Mouse (Mus musculus) Patski (cell line): ENCODE measurements at regions not wholly inside any gene's neighbourhood (a gene's known extent, or its start where the extent isn't known, plus 50 kb on each side); places are given as distances from the start of the nearest gene placed in this dataset.
A peak's percentile ranks its signal among the peaks of the same experiment; 100 is the strongest.

Experiments used
- ATAC-seq: fragments of 100-300 bp; one replicate; pipeline ENCODE4 v1.8.0; 2021
- CTCF ChIA-PET: fragments of 350-600 bp; sonication (Branson Sonifier 250); formaldehyde crosslinking; loops from one replicate; lab custom pipeline; 2022; ENCODE audit warnings: inconsistent platforms; lab: Charles Lee
- POLR2A ChIA-PET: fragments of 350-600 bp; sonication (Branson Sonifier 250); formaldehyde crosslinking; loops from one replicate; lab custom pipeline; 2022; ENCODE audit warnings: antibody characterized with exemption, inconsistent platforms; lab: Charles Lee
- DNase-seq: peaks from one replicate; pipeline ENCODE4 v3.0.0-alpha.2; 2011; ENCODE audit warnings: low read depth, low spot score
- H3K27me3 ChIP-seq: fragments of 371-371 bp; one replicate; pipeline ENCODE4 v1.5.1; 2021
- CTCF ChIP-seq: fragments of 100-300 bp; IDR thresholded peaks from one replicate; pipeline ENCODE4 v1.5.1; 2021
- in situ Hi-C: fragments of 300-500 bp; cut with MboI; formaldehyde crosslinking; loops from 3 replicates; pipeline ENCODE4 v1.11.1; 2018; ENCODE audit warnings: low pct_unique_long_range_greater_than_20kb, mixed read lengths

DNA sequence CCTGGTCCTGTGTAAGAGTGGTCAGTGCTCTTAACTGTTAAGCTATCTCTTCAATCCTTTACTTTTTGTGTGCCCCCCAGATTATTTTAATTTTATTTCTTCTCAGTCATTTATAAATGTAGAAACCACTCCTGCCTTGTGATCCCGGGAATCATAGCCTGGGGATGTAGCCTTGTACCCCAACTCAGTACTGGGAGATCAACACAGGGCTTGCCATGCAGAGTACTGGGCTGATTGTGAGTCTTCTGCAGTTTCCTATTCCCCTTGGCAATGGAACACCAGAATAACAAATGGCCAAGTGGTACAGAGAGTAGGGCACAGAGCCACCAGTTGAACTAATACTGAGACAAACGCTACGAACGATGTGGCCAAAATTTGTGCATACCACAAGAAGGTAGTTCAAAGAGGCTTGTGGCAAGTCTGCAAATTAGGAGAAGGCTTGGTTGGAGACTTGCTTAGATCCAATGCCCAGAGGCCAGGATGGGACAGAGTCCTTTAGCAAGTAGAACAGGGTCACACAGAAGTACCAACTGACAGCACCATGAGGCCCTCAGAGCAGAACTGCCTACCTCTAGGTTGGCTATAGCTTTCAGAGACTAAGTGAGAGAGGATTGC lies 151.9 kb downstream of the Qrsl1 start:
- ChIA-PET CTCF (interaction anchor here (2.1 kb wide), 1 partner anchor 169 kb away, joined by 5 read pairs; no protein-coding TSS in a partner anchor), POLR2A (no interaction called here)
- H3K27me3 ChIP-seq = no peaks in the 10 kb centered on the region
- ATAC-seq = no peak
- no peak for DNase-seq
- no peak for TF ChIP-seq CTCF
- in situ Hi-C loops = no loop called here

DNA sequence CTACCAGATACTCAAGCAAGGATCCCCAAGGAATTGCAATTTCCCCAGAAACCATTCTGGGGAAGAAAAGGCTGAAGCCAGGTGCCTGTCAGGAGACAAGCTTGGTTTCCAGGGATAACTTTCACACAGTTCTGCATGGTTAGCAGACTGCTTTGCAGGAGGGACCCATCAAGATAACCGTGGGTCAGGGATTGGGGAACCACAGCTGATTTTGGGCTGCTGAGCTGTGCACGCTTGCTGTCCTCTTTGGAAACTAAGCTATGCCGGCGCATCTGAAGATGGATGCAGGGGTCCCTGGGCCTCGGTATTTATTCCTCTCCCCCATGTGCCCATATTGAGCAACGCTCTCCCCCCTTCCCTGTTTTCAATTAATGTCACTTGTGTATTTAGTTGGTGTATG lies 151.1 kb downstream of the Qrsl1 start:
- no peaks in the 10 kb centered on the region for H3K27me3 ChIP-seq
- TF ChIP-seq CTCF = no peak
- ChIA-PET CTCF (interaction anchor here (1.1 kb wide), 1 partner anchor 18 kb away, joined by 3 read pairs; no protein-coding TSS in a partner anchor), POLR2A (no interaction called here)
- DNase-seq (no peak), ATAC-seq (no peak)
- in situ Hi-C loops = no loop called here

DNA sequence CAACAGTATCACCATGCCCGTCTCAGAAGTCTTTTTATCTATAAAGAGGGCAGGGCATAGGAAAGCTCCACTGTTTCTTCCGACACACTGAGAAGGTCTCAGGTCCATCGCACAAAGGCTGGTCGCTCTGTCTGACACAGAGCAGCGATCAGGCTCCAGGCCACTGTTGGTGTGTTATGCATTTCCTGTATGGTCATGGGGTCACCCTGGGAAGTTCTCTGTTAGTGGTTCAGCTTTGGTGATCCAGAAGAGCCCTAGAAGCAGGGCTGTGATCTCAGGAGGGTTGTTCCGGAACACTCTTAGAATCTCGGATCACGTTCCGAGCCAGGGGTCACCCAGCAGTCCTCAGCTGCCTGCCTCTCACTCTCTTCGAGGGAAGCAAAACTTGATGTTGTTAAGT lies 150.7 kb downstream of the Qrsl1 start:
- POLR2A ChIA-PET = interaction anchor here (1.2 kb wide), 1 partner anchor 27 kb away, joined by 5 read pairs; no protein-coding TSS in a partner anchor
- CTCF ChIA-PET = interaction anchor here (1.1 to 1.2 kb wide), 2 partner anchors 18 to 177 kb away, joined by 3 read pairs; no protein-coding TSS in a partner anchor
- TF ChIP-seq CTCF = no peak
- DNase-seq = no peak
- H3K27me3 ChIP-seq = no peaks in the 10 kb centered on the region
- no peak for ATAC-seq
- in situ Hi-C loops = no loop called here

DNA sequence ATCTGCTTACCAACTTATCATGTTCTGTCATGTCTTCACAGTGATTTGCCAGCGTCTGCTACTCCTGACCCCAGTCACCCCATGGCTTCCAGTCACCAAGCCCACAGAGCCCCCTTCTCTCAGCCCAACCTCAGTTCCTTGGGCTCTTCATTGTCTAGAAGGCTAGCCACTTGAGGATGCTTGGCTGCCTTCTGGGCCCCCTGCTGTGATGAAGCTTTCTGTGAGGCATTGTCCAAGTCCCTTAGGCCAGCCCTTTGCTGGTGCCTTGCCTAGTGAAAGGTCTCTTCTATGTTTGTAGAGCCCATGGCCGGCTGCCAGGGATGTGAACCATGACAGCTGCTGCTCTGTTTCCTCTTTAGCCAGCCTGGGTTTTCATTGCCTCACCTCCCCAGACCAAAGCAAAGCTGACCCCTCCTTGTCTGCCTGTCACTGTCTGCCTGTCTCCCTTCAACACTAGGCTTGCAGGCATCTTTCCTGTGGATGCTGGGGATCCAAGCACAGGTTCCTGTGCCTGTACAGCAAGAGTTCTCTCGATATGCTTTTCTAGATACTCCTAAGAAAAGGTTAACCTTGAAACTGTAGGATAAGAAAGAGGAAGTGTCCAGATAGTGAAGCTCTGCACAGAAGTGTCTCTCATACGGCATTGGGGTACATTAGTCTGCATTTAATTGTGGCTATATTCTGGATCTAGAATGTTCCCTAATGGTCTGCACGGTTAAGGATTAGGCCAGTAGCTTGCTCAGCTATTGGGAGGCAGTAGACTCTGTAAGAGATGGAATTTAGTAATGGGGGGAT lies 149.5 kb downstream of the Qrsl1 start:
- DNase-seq (peak; percentile 93), ATAC-seq (peak; percentile 97)
- in situ Hi-C loops = no loop called here
- ChIA-PET CTCF (interaction anchor here (1.2 kb wide), 1 partner anchor 178 kb away, joined by 3 read pairs; no protein-coding TSS in a partner anchor), POLR2A (interaction anchor here (0.8 to 1.2 kb wide), 2 partner anchors 29 to 173 kb away, joined by 4 to 5 read pairs; no protein-coding TSS in a partner anchor)
- no peaks in the 10 kb centered on the region for H3K27me3 ChIP-seq
- no peak for TF ChIP-seq CTCF

DNA sequence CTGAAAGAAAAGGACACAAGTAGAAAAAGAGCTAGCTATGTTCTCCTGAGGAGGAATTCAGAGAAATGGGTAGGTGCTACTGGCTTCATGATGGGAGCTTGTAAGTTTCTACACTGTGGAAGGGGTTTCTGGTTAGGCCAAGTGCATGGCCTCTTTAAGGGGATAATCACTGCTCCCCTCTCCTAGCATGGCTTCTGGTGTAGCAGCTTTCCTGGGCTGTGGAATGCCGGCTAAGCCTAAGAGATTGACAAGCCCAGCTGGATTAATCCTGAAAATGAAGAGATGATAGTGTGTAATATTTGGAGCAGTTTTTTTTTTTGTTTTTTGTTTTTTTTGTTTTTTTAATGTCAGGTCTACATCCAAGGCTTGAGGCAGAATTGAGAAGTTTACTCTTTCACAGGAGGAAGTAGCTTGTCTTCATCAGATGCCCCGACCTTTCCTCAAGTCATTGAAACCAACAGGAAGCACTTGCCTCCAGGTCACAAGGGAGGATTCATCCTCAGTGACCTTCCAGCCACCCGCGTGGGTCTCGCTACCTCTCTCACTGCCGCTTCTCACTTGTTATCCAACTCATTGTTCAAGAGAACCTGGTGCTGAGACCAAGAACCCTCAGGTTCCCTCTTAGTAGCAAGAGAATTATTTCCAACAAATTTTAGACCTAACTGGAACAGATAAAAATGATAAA lies 144.5 kb downstream of the Qrsl1 start:
- no peak for TF ChIP-seq CTCF
- ChIA-PET POLR2A (interaction anchor here (0.7 kb wide), 1 partner anchor 48 kb away, joined by 4 read pairs; no protein-coding TSS in a partner anchor), CTCF (interaction anchor here (1.3 kb wide), 1 partner anchor 122 kb away, joined by 3 read pairs; no protein-coding TSS in a partner anchor)
- no peak for DNase-seq
- in situ Hi-C loops = no loop called here
- H3K27me3 ChIP-seq = no peaks in the 10 kb centered on the region
- no peak for ATAC-seq

DNA sequence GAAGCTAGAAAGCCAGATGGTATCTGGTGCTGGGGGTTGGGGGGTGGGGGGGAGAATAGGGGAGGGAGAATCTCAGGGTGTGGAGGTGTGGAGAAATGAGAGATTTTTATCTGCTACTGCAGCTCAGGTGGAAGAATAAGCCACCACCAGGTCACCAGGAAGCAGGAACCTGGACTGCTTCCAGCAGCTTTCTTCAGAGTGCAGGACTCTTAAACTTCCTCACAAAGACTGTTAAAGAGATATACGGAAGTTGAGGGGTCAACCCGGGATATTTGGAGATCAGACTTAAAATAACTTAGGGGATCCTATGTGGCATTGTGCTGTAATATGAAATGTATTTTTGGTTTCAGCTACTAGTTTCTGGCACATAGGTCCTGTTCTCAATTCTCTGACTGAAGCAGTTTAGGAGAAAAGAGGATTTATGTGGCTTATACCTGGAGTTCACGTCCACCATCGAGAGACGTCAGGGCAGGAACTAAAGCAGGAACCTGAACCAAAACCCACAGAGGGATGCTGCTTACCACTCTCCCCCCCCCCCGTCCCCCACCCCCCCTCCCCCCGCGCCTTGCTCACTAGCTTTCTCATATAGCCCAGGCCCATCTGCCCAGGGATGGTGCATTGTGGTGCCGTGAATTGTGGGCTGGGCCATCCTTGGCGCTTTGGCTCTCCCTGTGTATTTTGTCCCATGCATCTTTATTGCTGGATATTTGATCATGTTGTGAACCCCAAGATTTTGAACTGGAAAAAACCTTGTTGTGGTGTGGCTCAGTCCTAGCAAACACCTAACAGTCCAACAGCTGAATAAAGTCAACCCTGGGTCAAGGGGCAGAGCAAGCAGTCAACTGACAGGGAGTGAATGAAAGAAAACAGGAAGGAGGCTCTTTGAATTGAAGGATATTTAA lies 143.2 kb downstream of the Qrsl1 start:
- ATAC-seq (no peak), DNase-seq (no peak)
- POLR2A ChIA-PET = no interaction called here
- in situ Hi-C loops = no loop called here
- no peak for TF ChIP-seq CTCF
- H3K27me3 ChIP-seq = no peaks in the 10 kb centered on the region
- CTCF ChIA-PET = no interaction called here

DNA sequence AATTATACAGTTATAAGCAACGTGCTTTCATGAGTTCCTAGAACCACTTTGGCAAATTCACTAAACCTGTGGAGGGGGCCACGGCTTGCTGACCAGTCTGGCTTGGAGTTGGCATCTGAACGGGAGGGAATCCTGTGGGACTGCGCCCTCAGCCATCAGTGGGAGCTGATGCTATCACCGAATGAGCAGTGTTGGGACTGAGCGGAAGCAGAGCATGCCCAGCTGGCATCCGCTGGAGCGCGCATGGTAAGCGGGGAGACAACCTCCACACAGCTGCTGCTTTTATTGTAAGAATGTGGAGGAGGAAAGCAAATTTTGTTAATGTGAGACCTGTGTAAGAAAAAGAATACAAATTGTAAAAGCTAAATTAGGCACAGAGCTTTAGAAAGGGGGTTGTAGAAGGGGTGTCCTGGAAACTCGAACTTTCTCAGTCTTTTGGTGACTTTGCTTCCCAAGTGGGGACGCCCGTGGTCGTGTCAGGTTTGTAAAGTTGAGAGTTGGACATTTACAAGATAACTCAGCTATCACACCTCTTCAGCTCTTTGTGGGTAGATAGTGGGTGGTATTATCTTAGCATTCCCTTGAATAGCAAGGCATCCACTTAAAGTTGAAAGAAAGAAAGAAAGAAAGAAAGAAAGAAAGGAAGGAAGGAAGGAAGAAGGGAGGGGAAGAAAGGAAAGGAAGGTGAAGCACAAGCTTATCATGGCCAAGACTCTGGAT lies 142.2 kb downstream of the Qrsl1 start:
- in situ Hi-C loops = no loop called here
- DNase-seq = no peak
- ChIA-PET CTCF (no interaction called here), POLR2A (interaction anchor here (0.7 to 0.8 kb wide), 2 partner anchors 25 to 312 kb away, joined by 3 to 4 read pairs; no protein-coding TSS in a partner anchor)
- no peak for ATAC-seq
- H3K27me3 ChIP-seq = no peaks in the 10 kb centered on the region
- TF ChIP-seq CTCF = no peak

DNA sequence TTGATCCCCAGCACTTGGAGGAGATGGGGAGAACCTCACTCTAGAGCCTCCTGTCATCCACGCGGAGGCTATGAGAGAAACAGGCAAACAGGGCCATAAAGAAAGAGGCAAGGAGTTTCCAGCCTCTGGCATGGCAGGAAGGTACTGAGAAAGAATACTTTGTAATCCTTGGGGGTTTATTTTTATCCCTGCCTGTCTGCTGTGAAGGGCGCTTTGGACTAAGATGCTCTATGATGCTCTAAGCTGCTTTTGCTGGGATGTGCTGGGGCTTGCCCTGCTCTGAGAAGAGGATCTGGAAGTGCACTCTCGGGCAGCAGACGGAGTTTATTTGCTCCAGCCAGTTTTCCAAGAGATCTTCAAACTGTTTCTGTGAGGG lies 141.7 kb downstream of the Qrsl1 start:
- ATAC-seq = no peak
- H3K27me3 ChIP-seq = no peaks in the 10 kb centered on the region
- POLR2A ChIA-PET = interaction anchor here (0.8 kb wide), 1 partner anchor 24 kb away, joined by 3 read pairs; no protein-coding TSS in a partner anchor
- in situ Hi-C loops = no loop called here
- TF ChIP-seq CTCF = no peak
- DNase-seq = no peak
- CTCF ChIA-PET = no interaction called here

DNA sequence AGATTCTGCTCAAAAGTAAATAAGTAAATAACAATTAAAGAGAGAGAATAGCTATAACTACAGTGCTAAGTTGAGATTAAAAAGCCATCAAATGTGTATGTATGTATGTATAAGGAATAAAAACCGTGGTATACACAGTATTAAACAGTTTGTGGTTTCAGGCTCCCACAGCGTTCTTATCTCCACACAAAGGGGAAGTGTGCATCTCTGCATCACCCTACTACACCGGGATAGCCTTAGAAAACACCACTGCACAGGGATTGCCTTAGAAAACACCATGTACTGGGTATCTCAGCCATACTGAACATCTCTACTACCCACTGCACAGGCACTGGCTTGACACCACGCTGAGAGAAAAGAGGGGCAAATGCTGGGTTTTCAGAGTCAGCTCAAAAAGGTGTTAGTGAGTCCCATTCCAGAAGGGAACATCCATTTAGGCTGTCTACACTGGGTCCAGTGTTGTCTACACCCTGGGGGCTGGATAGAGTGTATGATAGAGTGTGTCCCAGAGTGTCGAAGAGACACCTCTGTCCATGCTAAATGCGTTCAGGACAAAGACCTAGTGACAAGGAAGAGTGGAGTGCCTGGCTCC lies 139.5 kb downstream of the Qrsl1 start:
- H3K27me3 ChIP-seq = no peaks in the 10 kb centered on the region
- in situ Hi-C loops = no loop called here
- DNase-seq = no peak
- TF ChIP-seq CTCF = no peak
- CTCF ChIA-PET = no interaction called here
- POLR2A ChIA-PET = no interaction called here
- no peak for ATAC-seq
